Mouse (Mus musculus): ENCODE results near the gene Fat1.

- TF ChIP-seq POLR2A (IDR thresholded peaks at IDR 0.05; ENCODE audit: insufficient read depth, low read depth, low read length), result no peak
- TF ChIP-seq CTCF (IDR thresholded peaks at IDR 0.05; ENCODE audit: insufficient read depth, low read depth, low read length), result no peak
These were observed 1.8 kb upstream of the Fat1 start for GRCm38 (mm10) chr8:44933478-44933877.

Data from olfactory bulb, adult 2 months (tissue).